Mouse (Mus musculus) olfactory bulb, adult 2 months (tissue): ENCODE measurements around the gene Armc6.

Source experiments
- CTCF ChIP-seq: fragments of 200-500 bp; IDR thresholded peaks from 2 replicates; pipeline ENCODE4 v1.5.1; 2012; ENCODE audit warnings: low read depth, mild to moderate bottlenecking, low read length, moderate library complexity; ENCODE audit not compliant: insufficient read depth
- POLR2A ChIP-seq: fragments of 200-500 bp; IDR thresholded peaks from 2 replicates; pipeline ENCODE4 v1.6.1; 2012; ENCODE audit warnings: mild to moderate bottlenecking, low read depth, low read length, moderate library complexity; ENCODE audit not compliant: insufficient read depth

GRCm38 (mm10) chr8:70282603-70283135, 48.4 kb upstream of the Armc6 start, which contains the start of gene Homer3:
- no peak; the same call in 1 of the 2 replicates for TF ChIP-seq POLR2A
- peak; percentile 76; the same call in 1 of the 2 replicates for TF ChIP-seq CTCF
